Mouse (Mus musculus) G1E (cell line): ENCODE results near the gene Itfg1. TPM values are rescaled to one million over a fixed set of nuclear protein-coding genes. Genes with fewer than 3 reads are reported as not detected.

Experiments used
- ATAC-seq: 2 replicates; pipeline ENCODE4 v1.8.0; 2016; ENCODE audit warnings: mild to moderate bottlenecking; ENCODE audit not compliant: insufficient number of reproducible peaks, poor library complexity, low FRiP score, severe bottlenecking; ENCODE audit errors: extremely low read depth
- DNase-seq: peaks from one replicate; pipeline ENCODE4 v3.0.0; 2012; ENCODE audit warnings: low spot score
- H3K27me3 ChIP-seq: 2 replicates; pipeline ENCODE4 v1.6.1; 2012; ENCODE audit warnings: mild to moderate bottlenecking, low read length, inconsistent platforms; ENCODE audit not compliant: insufficient read depth
- H3K36me3 ChIP-seq: replicated peaks from 2 replicates; pipeline ENCODE3; 2012; ENCODE audit warnings: mild to moderate bottlenecking, inconsistent platforms
- H3K4me1 ChIP-seq: 2 replicates; pipeline ENCODE4 v1.6.1; 2012; ENCODE audit warnings: low read depth, low read length, inconsistent platforms, mixed read lengths; ENCODE audit not compliant: insufficient read depth
- H3K4me3 ChIP-seq: 2 replicates; pipeline ENCODE4 v1.5.1; 2012; ENCODE audit warnings: low read depth, mild to moderate bottlenecking, inconsistent platforms, low read length, moderate library complexity, mixed read lengths
- H3K9me3 ChIP-seq: replicated peaks from 2 replicates; pipeline ENCODE4 v1.6.1; 2012; ENCODE audit warnings: inconsistent platforms
- CTCF ChIP-seq: IDR thresholded peaks from 2 replicates; pipeline ENCODE4 v1.5.1; 2012; ENCODE audit warnings: low read depth, low read length, inconsistent platforms, mixed read lengths
- GATA1 ChIP-seq: IDR thresholded peaks from 2 replicates; pipeline ENCODE4 v1.6.1; 2012; ENCODE audit warnings: borderline replicate concordance, low read length, inconsistent platforms, mixed read lengths
- GATA2 ChIP-seq: IDR thresholded peaks from 2 replicates; pipeline ENCODE4 v1.6.1; 2012; ENCODE audit warnings: low read depth, low read length, inconsistent platforms, borderline replicate concordance
- POLR2AphosphoS5 ChIP-seq: IDR thresholded peaks from 2 replicates; pipeline ENCODE4 v1.6.1; 2012; ENCODE audit warnings: low read depth, low read length, inconsistent platforms; ENCODE audit not compliant: insufficient replicate concordance
- TAL1 ChIP-seq: conservative IDR thresholded peaks from 2 replicates; pipeline ENCODE4 v1.6.1; 2012; ENCODE audit warnings: low read depth, low read length, inconsistent platforms, mixed read lengths
- polyA plus RNA-seq: library from polyadenylated mRNA; stranded (reverse); fragments of >175 nt; gene quantifications from 2 replicates; pipeline ENCODE4 v1.2.3, GENCODE M21; 2012
- total RNA-seq, 2 experiments: library from RNA; stranded (forward) in 1 of 2; stranded (reverse) in 1 of 2; fragments of 200-1000 nt in 1 of 2; fragments of >200 nt in 1 of 2; fragmentation: Nextera tagmentation in 1 of 2; gene quantifications; 2 replicates each; pipeline ENCODE4 v1.2.3; 2014 to 2017

Itfg1 gene
- total and polyA plus RNA-seq, 3 experiments = 5.3 to 38.8 (median 37.5) TPM

DNA sequence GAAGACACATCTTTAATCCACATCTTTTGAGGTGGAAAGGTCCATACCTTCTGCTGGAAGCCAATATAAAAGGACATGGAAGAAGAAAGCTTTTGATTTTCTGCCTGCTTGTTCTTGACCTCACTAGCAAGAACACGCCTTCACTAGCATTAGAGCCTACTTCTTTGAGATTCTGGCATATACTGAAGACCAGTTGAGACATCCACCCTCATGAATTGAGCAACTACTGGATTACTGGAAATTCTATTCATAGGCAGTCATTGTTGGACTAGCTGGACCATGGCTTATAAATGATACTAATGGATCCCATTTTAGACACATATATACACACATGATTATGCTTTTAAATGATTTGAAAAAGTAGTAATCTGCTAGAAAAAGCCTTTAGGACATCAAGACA lies 56.9 kb downstream of the Itfg1 start:
- Histone ChIP-seq H3K4me1 (no peaks in the 10 kb centered on the region), H3K36me3 (peaks cover 34% of the 10 kb centered on the region), H3K9me3 (no peaks in the 10 kb centered on the region), H3K4me3 (no peak overlapping the region), H3K27me3 (no peaks in the 10 kb centered on the region)
- ATAC-seq (no peak), DNase-seq (no peak)
- no peak for TF ChIP-seq GATA2
- TF ChIP-seq CTCF = no peak
- TF ChIP-seq TAL1 = no peak
- TF ChIP-seq POLR2AphosphoS5 = no peak
- no peak for TF ChIP-seq GATA1

GRCm38 (mm10) chr8:85780091-85780490 lies 60.6 kb downstream of the Itfg1 start:
- H3K36me3 ChIP-seq = peaks cover 28% of the 10 kb centered on the region
- H3K27me3 ChIP-seq = no peaks in the 10 kb centered on the region
- ATAC-seq = no peak
- DNase-seq = no peak
- no peaks in the 10 kb centered on the region for H3K4me1 ChIP-seq
- no peaks in the 10 kb centered on the region for H3K9me3 ChIP-seq
- no peak overlapping the region for H3K4me3 ChIP-seq
- TF ChIP-seq TAL1 (no peak), GATA1 (no peak), CTCF (no peak), POLR2AphosphoS5 (no peak), GATA2 (no peak)

GRCm38 (mm10) chr8:85745053-85745452 lies 95.7 kb downstream of the Itfg1 start:
- Histone ChIP-seq H3K4me3 (no peak overlapping the region), H3K36me3 (peaks cover 11% of the 10 kb centered on the region), H3K4me1 (no peaks in the 10 kb centered on the region), H3K27me3 (no peaks in the 10 kb centered on the region), H3K9me3 (no peaks in the 10 kb centered on the region)
- no peak for DNase-seq
- no peak for TF ChIP-seq POLR2AphosphoS5
- TF ChIP-seq TAL1 = no peak
- no peak for ATAC-seq

DNA sequence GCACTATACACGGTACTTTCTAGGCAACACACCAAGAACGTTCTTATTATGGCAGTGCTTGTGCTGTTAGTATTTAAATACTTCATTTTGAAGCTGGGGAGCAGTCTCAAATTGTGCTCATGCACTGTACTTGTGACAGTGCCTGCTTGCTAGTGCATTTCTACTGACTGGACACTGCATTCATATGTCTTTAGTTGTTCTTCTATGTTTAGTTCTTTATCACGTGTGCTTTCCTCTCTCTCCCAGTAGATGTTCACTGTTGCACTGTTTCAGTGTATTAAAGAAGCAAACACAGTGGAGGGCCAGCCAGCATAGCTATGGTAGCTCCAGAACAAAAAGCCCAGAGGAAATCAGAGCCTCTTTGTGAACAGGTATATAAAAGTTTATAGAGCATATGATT lies 110.2 kb downstream of the Itfg1 start:
- DNase-seq (no peak), ATAC-seq (no peak)
- H3K4me3 ChIP-seq = no peak overlapping the region
- peaks cover 23% of the 10 kb centered on the region for H3K36me3 ChIP-seq
- TF ChIP-seq GATA1 = no peak
- no peak for TF ChIP-seq GATA2
- TF ChIP-seq POLR2AphosphoS5 = no peak
- no peak for TF ChIP-seq CTCF
- no peak for TF ChIP-seq TAL1
- no peaks in the 10 kb centered on the region for H3K9me3 ChIP-seq
- H3K27me3 ChIP-seq = no peaks in the 10 kb centered on the region
- no peaks in the 10 kb centered on the region for H3K4me1 ChIP-seq

GRCm38 (mm10) chr8:85717271-85717670 lies 123.5 kb downstream of the Itfg1 start:
- DNase-seq (no peak), ATAC-seq (no peak)
- H3K4me3 ChIP-seq = no peak overlapping the region
- H3K4me1 ChIP-seq = no peaks in the 10 kb centered on the region
- H3K36me3 ChIP-seq = peaks cover 21% of the 10 kb centered on the region
- H3K27me3 ChIP-seq = no peaks in the 10 kb centered on the region
- no peaks in the 10 kb centered on the region for H3K9me3 ChIP-seq
- TF ChIP-seq GATA1 (no peak), GATA2 (no peak), POLR2AphosphoS5 (no peak), CTCF (no peak), TAL1 (no peak)

- H3K4me3 ChIP-seq = no peak overlapping the region
- TF ChIP-seq POLR2AphosphoS5 = no peak
- peaks cover 18% of the 10 kb centered on the region for H3K36me3 ChIP-seq
- ATAC-seq (no peak), DNase-seq (no peak)
- H3K9me3 ChIP-seq = no peaks in the 10 kb centered on the region
- no peaks in the 10 kb centered on the region for H3K27me3 ChIP-seq
- no peaks in the 10 kb centered on the region for H3K4me1 ChIP-seq
Measured at GRCm38 (mm10) chr8:85716696-85717095, 124.0 kb downstream of the Itfg1 start.

DNA sequence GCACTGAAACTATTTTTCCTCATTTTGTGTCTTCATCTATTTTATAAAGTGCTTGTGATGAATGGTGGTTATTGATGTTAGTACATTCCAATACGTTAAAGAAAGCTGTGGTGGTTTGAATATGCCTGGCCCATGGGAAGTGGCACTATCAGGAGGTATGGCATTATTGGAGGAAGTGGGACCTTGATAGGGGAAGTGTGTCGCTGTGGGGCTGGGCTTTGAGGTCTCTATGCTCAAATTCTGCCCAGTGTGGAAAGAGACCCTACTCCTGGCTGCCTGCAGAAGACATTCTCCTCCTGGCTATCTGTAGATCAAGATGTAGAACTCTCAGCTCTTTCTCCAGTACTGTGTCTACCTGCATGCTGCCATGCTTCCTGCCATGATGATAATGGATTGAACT lies 133.7 kb downstream of the Itfg1 start:
- H3K4me3 ChIP-seq = no peak overlapping the region
- H3K9me3 ChIP-seq = no peaks in the 10 kb centered on the region
- no peaks in the 10 kb centered on the region for H3K36me3 ChIP-seq
- no peaks in the 10 kb centered on the region for H3K4me1 ChIP-seq
- ATAC-seq (no peak), DNase-seq (no peak)
- no peak for TF ChIP-seq POLR2AphosphoS5
- no peak for TF ChIP-seq GATA1
- no peak for TF ChIP-seq CTCF
- TF ChIP-seq TAL1 = no peak
- TF ChIP-seq GATA2 = no peak
- H3K27me3 ChIP-seq = no peaks in the 10 kb centered on the region; the same call in 1 of the 2 replicates
